Mouse (Mus musculus): Measurements from ENCODE around the gene Cdk19.
A peak's percentile ranks its signal among the peaks of the same experiment; 100 is the strongest.
"Not testable (repeated sequence)": the region's sequence is repeated elsewhere in the genome, so short reads cannot be mapped to it uniquely, and the experiment has no call there.

Gene Cdk19

DNA sequence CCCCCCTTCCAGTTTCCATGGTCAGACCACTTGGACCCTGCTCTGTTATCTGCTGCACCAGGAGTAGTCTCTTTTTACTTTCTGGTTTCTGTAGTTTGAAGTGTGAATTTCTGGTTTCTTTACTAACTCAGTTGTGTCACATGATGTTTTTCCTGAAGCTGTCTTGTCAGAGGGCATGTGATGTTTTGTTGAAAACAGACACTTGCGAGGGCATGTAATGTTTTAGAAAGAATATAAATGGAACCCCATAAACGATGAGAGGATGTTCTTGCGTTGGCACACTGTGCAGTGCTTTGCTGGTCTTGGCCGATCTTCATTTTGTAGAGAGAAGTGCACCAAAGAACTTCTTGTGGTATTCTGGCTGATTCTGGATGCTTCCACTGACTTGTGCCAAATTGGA lies 46.8 kb downstream of the Cdk19 start:
- DNase-seq (ENCODE audit: low spot score in 2 of 2): no peak

DNA sequence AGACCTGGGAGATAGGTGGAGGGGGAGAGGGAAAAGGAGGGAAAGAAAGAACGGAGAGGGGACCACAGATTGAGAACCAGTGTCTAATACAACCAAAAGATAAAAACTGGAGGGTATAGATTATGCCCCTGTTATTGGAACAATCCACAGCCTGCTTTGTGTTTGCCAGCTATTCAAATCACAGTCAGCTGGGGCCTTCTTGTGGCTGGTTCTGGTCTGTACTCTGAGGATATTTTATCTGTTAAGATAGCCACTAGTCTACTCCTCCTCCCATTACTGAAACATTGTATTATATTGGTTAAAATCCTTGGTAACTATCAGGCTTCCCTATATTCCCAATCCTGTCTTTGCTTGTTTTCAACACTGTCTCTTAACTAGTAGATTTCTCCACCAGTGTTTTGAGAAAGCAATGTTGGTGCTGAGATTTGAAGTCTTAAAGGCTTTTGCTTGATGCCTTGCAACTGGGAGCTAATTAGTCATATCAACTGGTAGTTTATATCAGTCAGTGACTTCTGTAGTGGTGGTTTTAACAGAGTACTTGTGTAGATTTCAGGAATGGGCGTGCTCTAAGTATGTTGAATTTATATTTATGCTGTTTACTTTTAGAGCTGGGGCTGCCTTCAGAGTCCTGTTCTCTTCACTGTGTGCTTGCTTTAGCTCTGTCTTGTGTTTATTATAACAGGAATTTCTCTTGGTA lies 54.2 kb downstream of the Cdk19 start:
- no peak for DNase-seq (ENCODE audit: low spot score in 2 of 2)

DNA sequence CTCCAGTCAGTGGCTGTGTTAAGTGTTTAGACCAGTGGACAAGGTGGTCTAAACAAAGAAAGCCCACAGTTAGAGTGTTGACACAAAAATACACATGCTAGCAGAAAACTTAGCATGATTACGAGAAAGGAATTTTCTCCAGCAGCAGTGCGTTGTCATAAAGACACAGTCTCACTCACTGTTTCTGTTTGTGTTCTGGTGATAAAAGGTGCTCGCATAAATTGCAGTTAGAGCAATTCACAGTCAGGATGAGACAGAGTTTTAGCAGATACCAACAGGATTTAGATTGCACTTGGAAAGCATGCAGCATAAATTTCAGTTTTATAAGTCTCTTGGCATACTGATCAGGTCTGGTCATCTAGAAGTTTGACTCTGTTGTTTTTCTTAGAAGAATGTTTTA lies 59.5 kb downstream of the Cdk19 start:
- no peak for DNase-seq (ENCODE audit: low spot score in 2 of 2)

DNA sequence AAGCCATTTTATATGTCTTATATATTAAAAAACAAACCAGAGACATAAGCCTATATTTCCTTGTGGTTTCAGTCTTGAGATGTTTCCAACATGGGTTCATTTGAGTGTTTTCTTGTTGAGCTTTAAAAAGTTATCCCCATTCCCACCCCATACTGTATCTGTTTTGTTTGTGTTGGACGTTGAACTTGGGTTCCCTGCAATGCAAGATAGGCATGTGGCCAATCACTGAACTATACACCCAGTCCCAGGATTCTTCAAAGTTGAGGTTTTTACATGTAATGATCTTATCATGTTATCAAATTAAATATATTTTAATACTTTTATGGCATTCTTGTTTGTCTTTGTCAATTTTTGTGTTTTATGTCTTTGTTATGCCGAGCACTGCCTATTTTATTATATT lies 60.0 kb downstream of the Cdk19 start:
- DNase-seq (ENCODE audit: low spot score in 2 of 2): no peak

DNA sequence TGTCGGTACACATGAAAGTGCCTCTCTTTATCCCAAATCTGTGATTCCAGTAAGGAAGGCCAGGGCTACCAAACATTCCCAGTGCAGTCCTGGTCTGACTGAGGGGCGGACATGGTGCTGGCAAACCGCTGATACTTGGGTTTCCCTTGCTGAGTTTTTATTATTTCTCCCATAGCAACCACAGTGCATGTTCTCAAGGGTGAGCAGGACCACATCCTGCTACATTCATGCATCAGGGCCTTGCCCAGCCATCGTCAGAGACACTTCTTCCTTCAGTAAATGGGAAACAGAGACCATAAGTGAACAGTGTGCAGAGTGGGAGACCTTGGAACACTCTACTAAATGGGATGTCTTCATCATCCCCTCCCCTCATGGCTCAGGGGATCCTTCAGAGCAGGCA lies 60.9 kb downstream of the Cdk19 start:
- no peak for DNase-seq (ENCODE audit: low spot score in 2 of 2)

DNA sequence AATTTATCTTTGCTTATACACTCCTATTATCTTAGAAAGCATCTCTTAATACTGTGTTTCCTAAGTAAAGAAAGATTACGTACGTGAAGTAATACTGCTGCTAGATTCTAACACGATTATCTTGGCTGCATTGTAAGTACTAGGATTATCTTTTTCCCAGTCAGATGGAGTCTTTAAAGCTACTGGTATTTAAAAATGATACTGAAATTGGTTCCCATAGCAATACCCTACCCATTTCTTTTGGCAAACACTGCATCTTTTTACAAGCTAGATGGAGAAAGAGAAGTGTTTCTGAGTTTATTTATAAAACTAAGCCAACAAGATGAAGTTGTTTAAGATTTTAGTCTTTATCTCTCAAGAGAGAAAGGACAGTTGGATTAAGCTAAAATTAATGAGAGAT lies 67.3 kb downstream of the Cdk19 start:
- DNase-seq (ENCODE audit: low spot score in 2 of 2): no peak

DNA sequence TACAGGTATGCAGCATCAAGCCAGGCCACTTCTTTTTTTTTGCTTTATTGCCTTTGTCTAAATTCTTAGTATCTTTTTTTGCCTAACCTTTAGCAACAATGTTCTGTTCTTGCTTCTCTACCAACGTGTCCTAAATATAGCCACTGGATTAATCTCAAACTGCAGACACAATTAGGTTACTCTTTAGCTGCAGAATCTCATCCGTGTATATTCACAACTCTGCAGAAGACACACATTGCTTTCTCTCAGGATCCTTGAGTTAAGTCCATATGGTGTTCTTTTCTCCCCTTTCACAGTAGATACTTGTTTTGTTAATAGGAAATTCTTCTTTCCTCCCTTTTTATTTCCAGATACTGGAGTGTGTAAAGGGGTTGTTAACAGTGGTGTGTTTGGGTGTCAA lies 70.0 kb downstream of the Cdk19 start:
- DNase-seq (ENCODE audit: low spot score in 2 of 2): no peak

DNA sequence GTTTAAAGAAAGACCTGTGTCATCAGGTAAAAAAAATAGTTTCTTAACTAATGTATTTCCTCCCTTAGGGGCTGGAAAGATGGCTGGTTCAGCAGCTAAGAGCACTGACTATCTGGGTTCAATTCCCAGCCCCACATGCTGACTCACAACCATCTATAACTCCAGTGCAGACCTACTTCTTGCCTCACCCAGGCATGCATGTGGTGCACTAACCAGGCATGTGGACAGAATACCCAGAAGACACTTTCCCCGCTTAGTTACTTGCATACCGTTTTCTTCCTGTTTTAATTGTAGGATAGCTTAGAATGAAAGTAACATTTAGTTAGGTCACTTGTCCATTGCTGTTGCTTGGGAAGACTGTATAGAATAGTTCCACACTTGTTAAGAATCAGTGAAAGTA lies 72.0 kb downstream of the Cdk19 start:
- no peak for DNase-seq (ENCODE audit: low spot score in 2 of 2)

DNA sequence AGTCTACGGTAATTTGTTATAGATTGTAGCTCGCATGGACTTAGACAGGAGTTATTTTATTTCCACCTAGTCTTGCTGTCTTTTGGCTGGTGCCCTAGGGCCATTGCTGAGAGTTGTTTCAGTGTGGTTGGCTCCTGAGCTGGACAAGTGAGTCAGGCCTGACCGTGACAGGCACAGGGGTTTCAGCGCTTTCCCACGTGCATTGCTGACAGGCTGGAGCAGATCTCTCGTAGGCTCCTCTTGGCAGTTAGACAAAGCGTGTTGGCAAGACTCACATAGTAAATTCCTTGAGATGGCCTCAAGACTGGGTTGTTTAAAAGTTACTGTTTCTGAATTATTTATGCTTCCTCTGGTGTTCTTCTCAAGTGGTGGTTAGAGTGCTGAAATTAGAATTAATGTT lies 77.6 kb downstream of the Cdk19 start:
- peak in 1 of 2 experiments; percentile 29 for DNase-seq (ENCODE audit: low spot score in 2 of 2)

DNA sequence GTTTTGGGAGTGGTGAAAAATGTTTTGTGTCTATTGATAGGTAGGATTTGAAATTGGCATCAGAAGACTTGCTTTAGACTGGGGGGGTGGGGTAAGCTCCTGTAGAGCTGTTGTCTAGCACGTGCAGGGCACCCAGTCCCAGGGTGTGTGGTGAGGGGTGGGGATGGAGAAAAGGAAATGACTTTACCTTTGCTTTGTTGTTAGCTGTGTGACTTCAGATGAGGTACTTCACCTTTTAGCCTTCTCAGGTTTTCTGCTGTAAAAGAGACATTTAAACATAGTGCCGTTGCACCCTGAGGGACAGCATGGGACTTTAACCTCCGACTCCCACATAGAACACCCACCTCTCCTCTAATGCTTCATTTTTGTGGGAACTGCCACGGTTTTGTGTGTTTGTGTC lies 80.5 kb downstream of the Cdk19 start:
- DNase-seq (ENCODE audit: low spot score in 2 of 2): no peak

DNA sequence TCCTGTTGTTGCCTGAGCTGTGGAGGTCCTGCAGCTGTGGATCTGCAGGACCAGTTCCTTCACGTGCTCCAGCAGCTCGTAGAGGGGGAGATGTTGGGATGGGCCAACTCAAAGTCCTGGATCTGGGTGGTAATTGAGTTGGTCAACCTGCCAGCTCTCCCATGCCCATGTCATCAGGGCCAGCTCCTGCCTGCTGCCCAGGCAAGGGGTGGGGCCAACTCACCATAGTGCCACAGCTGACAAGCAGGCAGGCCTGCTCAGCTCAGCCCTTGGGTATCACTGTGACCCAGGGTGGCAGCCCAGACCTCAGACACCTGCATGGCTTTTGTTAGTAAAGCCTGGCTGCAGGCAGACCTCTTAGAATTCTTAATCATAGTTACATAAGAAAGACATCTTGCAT lies 81.3 kb downstream of the Cdk19 start:
- no peak for DNase-seq (ENCODE audit: low spot score in 2 of 2)

DNA sequence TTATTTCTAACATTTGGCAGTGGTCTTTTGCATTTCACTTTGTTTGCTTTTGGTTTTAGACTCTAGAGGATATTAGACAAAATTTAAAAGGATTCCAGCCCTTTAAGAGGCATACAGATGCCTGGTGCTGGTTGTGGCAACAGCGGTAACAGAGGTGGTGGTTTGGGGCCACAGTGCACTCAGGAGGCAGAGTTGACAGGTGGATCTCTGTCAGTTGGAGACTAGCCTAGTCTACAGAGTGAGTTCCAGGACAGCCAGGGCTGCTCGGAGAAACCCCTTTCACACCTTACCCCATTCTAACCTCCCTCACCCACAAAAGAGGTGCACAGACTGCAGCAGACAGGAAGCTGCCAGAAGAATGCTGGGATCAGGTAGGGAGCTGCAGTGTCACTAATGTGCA lies 82.4 kb downstream of the Cdk19 start:
- no peak for DNase-seq (ENCODE audit: low spot score in 2 of 2)

DNA sequence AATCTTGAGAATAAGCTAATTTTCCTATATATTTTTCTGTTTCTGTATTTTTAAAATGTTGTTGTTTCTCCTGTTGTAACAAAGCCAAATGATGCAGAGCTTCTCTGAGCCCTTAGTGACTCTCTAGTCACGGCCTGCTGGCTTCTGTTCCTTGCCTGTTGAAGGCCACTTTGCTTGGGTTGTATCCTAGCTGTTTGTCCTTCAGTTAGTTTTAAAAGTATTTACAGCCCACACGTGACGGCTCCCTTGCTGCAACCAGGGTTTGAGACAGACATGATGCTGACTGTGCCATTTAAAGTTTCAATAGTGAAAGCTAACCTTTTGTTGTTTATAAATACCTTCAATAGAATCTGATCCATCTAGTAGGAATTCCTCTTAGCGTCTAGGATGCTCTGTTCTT lies 83.3 kb downstream of the Cdk19 start:
- DNase-seq (ENCODE audit: low spot score in 2 of 2): no peak

DNA sequence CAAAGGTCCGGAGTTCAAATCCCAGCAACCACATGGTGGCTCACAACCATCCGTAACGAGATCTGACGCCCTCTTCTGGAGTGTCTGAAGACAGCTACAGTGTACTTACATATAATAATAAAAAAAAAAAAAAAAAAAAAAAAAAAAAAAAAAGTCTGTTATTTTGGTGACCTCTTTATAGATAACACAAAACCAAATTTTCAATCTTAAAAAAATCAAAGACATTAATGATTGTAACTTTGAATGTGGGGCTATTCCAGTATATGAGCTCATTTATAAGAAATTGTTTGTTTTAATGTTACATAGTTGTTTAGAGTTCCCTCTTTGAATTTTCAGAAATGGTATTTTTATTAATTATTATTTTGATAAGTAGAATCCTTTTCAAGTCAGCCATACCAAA lies 85.1 kb downstream of the Cdk19 start:
- not testable (repeated sequence) for DNase-seq (ENCODE audit: low spot score in 2 of 2)

DNA sequence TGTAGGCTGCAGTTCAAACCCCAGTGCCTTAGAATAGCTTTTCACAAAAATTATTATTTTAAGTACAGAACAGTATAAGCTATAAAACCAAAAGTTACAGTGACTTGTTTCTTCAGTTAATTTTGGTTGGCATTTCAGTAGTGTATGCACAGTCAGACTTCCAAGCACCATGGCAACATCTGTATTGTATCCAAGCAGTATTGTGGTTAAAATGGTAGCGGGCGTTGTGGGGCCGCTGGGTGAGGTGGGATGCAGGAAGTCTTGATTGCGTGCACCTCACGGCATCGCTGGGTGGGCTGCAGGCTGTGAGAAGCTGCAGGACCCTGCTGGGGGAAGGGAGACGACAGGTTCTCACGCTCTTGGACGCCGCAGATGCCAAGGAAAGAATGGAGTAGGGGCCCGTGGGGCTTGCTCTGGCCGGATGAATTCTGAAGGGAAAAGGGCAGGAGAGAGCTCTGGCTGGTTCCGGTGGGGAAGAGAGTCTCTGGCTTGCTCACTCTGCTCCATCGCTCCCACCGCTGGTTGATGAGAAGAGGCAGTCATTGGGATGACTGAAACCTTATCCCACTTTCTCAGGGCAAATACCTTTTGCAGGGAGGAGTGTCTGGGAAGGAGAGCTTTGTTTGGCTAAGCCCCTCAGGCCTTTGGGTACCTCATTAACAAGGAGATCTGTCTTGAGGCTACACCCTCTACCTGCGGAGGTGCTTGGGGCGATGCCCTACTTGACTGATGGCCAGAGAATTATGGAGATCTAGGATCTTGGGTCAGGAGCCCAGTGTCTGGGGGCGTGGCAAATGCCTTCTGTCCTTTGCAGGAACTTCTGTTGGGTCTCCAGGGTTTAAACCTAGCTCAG lies 86.1 kb downstream of the Cdk19 start:
- DNase-seq (ENCODE audit: low spot score in 2 of 2): no peak

DNA sequence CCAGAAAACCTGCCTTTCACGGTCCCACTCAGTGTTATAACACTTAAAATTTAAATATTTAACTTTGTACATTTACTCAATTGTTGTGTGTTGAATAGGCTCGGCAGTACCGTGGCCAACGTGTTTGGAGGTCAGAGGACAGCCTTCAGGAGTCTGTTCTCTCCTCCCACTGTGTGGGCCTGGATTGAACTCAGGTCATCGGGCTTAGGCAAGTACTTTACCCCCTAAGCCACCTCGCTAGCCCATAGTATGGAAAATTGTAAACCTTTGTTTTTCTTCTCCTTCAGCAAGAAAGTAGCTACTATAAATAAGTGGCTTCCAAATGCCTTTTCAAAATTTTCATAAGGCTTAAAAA lies 86.7 kb downstream of the Cdk19 start:
- no peak for DNase-seq (ENCODE audit: low spot score in 2 of 2)

DNA sequence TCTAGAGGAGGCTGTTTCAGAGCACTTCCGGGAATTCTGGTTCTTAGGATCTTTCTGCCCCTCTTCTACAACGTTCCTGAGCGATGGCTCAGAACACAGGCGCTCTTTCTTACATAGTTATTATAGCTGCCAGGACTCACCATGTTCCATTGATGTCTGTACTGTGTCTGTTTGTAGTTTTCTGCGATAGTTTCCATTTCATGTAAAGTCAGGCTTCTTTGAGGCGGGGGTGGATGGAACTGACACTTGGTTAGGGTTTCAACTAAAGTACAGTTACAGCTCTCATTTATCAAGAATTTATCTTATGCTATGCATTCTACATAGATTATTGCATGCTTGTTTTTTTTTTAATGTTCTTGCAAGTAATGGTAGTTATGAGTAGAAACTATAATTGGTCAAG lies 89.3 kb downstream of the Cdk19 start:
- no peak for DNase-seq (ENCODE audit: low spot score in 2 of 2)

DNA sequence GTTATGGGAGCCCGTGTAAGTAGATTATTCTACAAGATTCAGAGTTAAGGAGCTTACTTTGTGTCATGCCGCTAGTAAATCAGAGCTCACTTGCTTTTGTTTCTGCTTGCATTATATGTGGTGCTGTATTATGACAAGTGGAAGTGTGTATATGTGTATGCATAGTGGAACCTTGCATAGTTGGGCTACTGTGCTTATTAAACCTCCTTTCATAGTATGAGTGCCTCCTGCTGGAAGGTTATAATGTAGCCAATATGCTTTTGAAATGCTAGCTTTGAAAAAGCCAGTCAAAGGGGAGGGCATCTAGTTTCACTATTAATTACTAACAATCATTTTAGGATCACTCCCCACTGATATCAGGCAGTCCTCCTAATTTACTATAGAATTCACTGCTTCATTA lies 89.7 kb downstream of the Cdk19 start:
- DNase-seq (ENCODE audit: low spot score in 2 of 2): no peak

DNA sequence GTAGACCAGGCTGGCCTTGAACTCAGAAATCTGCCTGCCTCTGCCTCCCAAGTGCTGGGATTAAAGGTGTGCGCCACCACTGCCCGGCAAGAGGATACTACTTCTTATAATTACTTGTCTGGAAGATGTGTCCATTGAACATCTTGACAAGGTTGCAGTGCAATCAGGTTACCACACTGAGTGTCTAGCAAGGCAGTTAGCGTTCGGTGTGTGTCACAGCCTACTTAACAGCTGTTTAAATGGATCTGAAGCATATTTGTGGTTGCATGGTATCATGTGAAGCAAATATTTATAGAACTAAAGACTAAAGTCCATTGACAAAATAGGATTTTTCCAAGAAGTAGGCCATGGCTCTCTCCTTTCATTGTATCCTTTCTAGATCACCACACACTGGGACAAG lies 90.8 kb downstream of the Cdk19 start:
- DNase-seq (ENCODE audit: low spot score in 2 of 2): no peak

DNA sequence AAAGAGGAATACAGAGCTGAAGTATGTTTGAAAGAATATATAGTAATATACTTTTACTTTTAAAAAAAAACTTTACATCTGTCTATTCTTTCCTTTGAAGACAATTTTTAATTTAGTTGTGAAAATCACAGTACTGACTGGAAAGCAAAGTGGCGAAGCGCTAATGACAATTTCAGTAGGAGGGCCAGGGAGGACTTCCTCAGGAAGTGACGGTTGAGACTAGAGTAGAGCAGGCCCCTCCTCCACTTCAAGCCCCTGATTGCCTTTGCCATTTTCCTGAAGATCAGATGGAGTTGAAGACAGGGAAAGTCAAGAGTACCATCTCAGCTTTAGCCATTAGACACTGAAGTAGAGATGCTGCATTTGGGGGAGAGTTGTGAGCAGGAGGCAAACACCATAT lies 92.6 kb downstream of the Cdk19 start:
- DNase-seq (ENCODE audit: low spot score in 2 of 2): no peak

DNA sequence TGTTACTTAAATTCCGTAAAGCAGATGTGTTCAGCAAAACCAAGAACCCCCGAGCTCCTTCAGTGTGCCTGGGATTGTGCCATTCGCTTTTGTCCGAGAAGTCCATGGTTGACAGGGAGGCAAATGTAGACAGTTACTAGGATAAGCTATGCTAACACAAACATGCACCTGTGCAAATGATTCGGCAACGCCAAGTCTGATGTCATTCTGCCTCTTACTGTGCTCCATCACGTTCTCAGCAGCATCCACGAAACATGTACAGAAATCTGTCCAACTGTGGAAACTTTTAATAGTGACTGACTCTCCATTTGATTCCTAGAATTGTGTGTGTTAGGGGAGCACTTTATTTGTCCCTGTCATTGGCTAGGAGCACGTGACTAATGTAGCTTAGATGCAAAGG lies 93.0 kb downstream of the Cdk19 start:
- DNase-seq (ENCODE audit: low spot score in 2 of 2): no peak

DNA sequence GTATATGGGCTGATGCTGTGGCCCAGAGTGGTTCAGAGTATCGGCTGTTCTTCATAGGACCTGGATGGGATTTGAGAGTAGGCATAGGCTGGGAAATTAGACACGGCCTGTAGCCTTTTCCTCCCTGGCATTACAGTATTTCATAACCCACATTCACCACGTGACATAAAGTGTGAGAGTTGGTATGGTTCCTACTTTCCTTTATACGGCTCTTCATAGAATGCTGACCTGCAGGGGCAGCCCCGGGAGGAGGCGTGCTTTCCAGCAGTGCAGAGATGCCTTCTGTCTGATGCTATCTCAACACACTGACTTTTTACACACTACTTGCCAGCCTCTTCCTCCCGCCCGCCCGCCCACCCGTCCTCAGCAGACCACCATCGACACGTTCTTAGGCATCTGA lies 96.0 kb downstream of the Cdk19 start:
- no peak for DNase-seq (ENCODE audit: low spot score in 2 of 2)

DNA sequence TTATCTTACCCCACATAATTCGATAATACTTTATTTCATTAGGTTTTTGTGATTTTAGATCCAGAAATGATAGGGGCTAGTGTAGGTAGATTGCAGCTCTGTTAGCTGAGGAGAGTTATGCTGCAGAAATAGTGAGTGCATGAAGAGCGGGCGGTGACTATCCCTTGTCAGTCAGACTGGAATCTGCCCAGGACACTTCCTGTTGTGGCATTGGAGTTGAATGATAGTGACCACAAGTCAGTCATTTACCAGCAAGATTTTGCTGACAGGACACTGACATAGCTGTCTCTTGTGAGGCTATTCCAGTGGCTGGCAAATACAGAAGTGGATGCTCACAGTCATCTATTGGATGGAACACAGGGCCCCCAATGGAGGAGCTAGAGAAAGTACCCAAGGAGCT lies 97.8 kb downstream of the Cdk19 start:
- DNase-seq (ENCODE audit: low spot score in 2 of 2): no peak

DNA sequence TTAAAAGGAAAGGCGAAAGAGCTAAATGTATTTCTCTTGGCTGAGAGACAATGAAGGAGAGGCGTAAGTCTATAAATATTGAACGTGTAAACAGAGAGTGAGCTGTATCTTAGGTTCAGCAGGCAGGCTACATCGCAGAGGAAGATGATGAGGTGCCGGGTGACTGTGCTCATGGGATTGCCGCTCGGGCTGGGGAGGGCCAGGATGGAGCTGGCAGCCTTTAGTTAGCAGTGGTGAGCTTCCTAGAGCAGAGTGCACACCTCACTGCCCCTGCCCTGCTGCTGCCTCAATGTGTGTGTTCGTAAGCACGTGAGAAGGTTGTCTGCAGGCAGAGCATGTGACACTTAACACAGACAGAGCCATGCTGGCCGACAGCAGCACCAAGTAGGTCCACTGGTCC lies 101.4 kb downstream of the Cdk19 start:
- no peak for DNase-seq (ENCODE audit: low spot score in 2 of 2)

All from urinary bladder, postnatal 4 days (tissue).